In the genomic region with DNA sequence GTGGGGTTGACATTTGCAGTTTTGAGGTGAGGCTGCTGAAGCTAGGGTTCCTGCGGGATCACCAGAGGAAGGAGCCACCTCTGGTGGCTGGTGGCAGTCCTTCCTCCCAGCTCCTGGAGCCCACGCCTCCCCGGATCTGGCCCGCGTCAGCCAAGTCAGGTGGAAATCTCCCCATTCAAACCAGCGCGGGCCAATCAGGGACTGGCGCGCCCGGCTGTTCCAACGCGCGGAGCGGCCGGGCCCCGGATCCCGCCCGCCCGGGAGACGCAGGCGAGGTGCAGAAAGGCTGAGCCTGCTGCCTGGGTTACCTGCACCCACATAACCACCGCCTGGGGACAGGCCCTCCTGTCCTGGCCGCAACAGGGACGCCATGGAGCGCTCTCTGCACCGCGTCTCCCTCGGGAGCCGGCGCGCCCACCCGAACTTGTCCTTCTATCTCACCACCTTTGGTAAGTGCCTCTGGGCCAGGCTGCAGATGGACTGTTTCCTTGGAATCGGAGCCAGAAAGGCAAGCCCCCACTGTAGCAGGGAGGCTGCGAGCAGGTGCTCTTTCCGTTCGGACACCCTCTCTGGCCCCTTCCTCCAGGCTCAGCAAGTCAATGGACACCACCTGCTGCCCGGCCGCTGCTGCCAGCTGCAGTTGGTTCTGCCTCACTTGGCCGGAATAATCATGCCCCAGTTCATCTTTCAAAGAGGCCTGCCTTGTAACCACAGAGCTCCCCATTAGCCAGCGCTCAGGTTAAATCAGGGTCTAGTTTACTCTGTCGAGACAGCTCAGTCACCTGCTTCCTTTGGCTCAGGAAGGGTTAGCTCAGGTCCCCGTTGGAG, we compare ENCODE assay signal across 8 mouse cellular contexts. TPM values are rescaled to one million over a fixed set of nuclear protein-coding genes. Genes with fewer than 3 reads are reported as not detected.
DNase-seq lines count a peak whose midpoint lies in the region; ATAC-seq lines count a peak whose summit lies in the region.

No protein-coding gene starts in this region.

- peak; percentile 30 to 36 for DNase-seq in CD8-positive naive resting alpha-beta T cell, adult 2 months (ENCODE audit: low read depth in 2 of 2, low spot score in 2 of 2)
- DNase-seq in adrenal gland, adult 18-20 months (ENCODE audit: low spot score in 2 of 2) = peak; percentile 35 to 38
- peak; percentile 63 for DNase-seq in embryonic facial prominence, embryonic 11.5 days (ENCODE audit: low spot score)
- peak; percentile 59 to 64 for DNase-seq in heart, postnatal 10 days
- DNase-seq in kidney, postnatal 4 days = peak; percentile 71 to 84
- peak; percentile 61 for DNase-seq in lung, postnatal 10 days
- DNase-seq in right cerebral cortex, adult 2 months (ENCODE audit: low spot score in 2 of 2) = peak; percentile 36 to 48
- DNase-seq in yolk sac, embryonic 10.5 days (ENCODE audit: low spot score) = peak; percentile 38

- H3K9ac ChIP-seq in embryonic facial prominence, embryonic 11.5 days (replicated peaks; ENCODE audit: low read length) = peak overlapping the region; percentile 49

- H3K4me3 ChIP-seq in embryonic facial prominence, embryonic 11.5 days (ENCODE audit: low read depth, low read length) = peak overlapping the region; percentile 40

- intact Hi-C loops in heart, postnatal 10 days (cut with DNase I) = no loop called here

- peak overlapping the region; percentile 16; the same call in 1 of the 2 replicates for H3K27ac ChIP-seq in embryonic facial prominence, embryonic 11.5 days (replicated peaks; ENCODE audit: low read depth, low read length)

- peak; percentile 81 for ATAC-seq in embryonic facial prominence, embryonic 11.5 days (replicated peaks; ENCODE audit: insufficient number of reproducible peaks, low FRiP score, low TSS enrichment, low read depth)

- peaks cover 14% of the 10 kb centered on the region for H3K27me3 ChIP-seq in embryonic facial prominence, embryonic 11.5 days (ENCODE audit: control insufficient read depth, insufficient read depth, low read length)

- H3K4me1 ChIP-seq in embryonic facial prominence, embryonic 11.5 days (ENCODE audit: control insufficient read depth, insufficient read depth, low read length) = peaks cover 5% of the 10 kb centered on the region

- no peaks in the 10 kb centered on the region for H3K9me3 ChIP-seq in embryonic facial prominence, embryonic 11.5 days (replicated peaks; ENCODE audit: control insufficient read depth, low read length)

- 2% methylated on average over 36 of the region's 42 CpGs for WGBS in embryonic facial prominence, embryonic 11.5 days

- no peaks in the 10 kb centered on the region for H3K36me3 ChIP-seq in embryonic facial prominence, embryonic 11.5 days (replicated peaks; ENCODE audit: control insufficient read depth, insufficient read depth, low read depth, low read length)

- peak overlapping the region; percentile 80 for H3K4me2 ChIP-seq in embryonic facial prominence, embryonic 11.5 days (ENCODE audit: low read depth, low read length)

RNA-seq across cellular contexts. Expression of a gene that starts 23.8 kb away (rescaled TPM):
- total RNA-seq in adrenal gland, adult 18-20 months (2021) = 10 to 100 TPM; 23.2 to 24.3 TPM
- 21.0 and 24.8 TPM in 2 replicates for polyA plus RNA-seq in embryonic facial prominence, embryonic 11.5 days (2014; fragmentation: Nextera tagmentation; extraction: Ambion mirVana)
- total RNA-seq in heart, postnatal 10 days (2021) = 10 to 100 TPM; 51.1 to 60.0 TPM

RNA-seq across cellular contexts. Expression of a gene that starts 58.3 kb away (rescaled TPM):
- total RNA-seq in adrenal gland, adult 18-20 months (2021) = under 1 TPM; 0.27 to 0.29 TPM
- polyA plus RNA-seq in embryonic facial prominence, embryonic 11.5 days (2014; fragmentation: Nextera tagmentation; extraction: Ambion mirVana) = 0.66 and 0.83 TPM in 2 replicates
- total RNA-seq in heart, postnatal 10 days (2021) = under 1 TPM; 0.22 to 0.34 TPM

RNA-seq across cellular contexts. Expression of a gene that starts 58.6 kb away (rescaled TPM):
- total RNA-seq in adrenal gland, adult 18-20 months (2021) = 10 to 100 TPM; 43.7 to 52.1 TPM
- 103 and 105 TPM in 2 replicates for polyA plus RNA-seq in embryonic facial prominence, embryonic 11.5 days (2014; fragmentation: Nextera tagmentation; extraction: Ambion mirVana)
- total RNA-seq in heart, postnatal 10 days (2021) = 10 to 100 TPM; 23.4 to 24.4 TPM

Comparison
In these comparisons a context has a peak if more than half of its experiments do, and no peak if none do; other contexts are left out.
1. Peak in every context shown above with its lines: DNase-seq, ATAC-seq, H3K4me3 ChIP-seq and H3K27ac ChIP-seq.